Mouse (Mus musculus) heart, embryonic 12.5 days (tissue): Measurements from ENCODE around the gene Ifi27l2b. TPM values are rescaled to one million over a fixed set of nuclear protein-coding genes. Genes with fewer than 3 reads are reported as not detected.

Source experiments
- ATAC-seq: fragments of 200-750 bp; cut with Nextera tagmentation; 2 replicates; pipeline ENCODE4 v1.8.0; 2017; ENCODE audit warnings: moderate TSS enrichment, moderate library complexity; ENCODE audit not compliant: insufficient number of reproducible peaks, low FRiP score
- H3K27ac ChIP-seq: fragments of 300-500 bp; sonication (generic); 2 replicates; pipeline ENCODE4 v1.5.1; 2016; ENCODE audit warnings: mild to moderate bottlenecking, moderate library complexity; ENCODE audit not compliant: poor library complexity, severe bottlenecking
- H3K27me3 ChIP-seq: fragments of 300-500 bp; sonication (generic); replicated peaks from 2 replicates; pipeline ENCODE4 v1.6.1; 2016; ENCODE audit warnings: mild to moderate bottlenecking, moderate library complexity
- H3K36me3 ChIP-seq: fragments of 300-500 bp; sonication (generic); 2 replicates; pipeline ENCODE4 v1.6.1; 2016; ENCODE audit warnings: mild to moderate bottlenecking, moderate library complexity
- H3K4me1 ChIP-seq: fragments of 300-500 bp; sonication (generic); replicated peaks from 2 replicates; pipeline ENCODE4 v1.6.1; 2016; ENCODE audit warnings: mild to moderate bottlenecking
- H3K4me2 ChIP-seq: fragments of 300-500 bp; sonication (generic); 2 replicates; pipeline ENCODE4 v1.6.1; 2016; ENCODE audit warnings: mild to moderate bottlenecking, moderate library complexity
- H3K4me3 ChIP-seq: fragments of 300-500 bp; sonication (generic); 2 replicates; pipeline ENCODE4 v1.5.1; 2016; ENCODE audit warnings: mild to moderate bottlenecking
- H3K9ac ChIP-seq: fragments of 300-500 bp; sonication (generic); 2 replicates; pipeline ENCODE4 v1.6.1; 2016; ENCODE audit warnings: mild to moderate bottlenecking, moderate library complexity
- H3K9me3 ChIP-seq: fragments of 300-500 bp; sonication (generic); replicated peaks from 2 replicates; pipeline ENCODE4 v1.6.1; 2016; ENCODE audit warnings: mild to moderate bottlenecking, moderate library complexity
- WGBS: fragments of 180-500 bp; shearing (Covaris S2); methylation state at CpG from one replicate; pipeline ENCODE4 v1.1.7; 2016; 5-methylcytosine and 5-hydroxymethylcytosine counted together
- polyA plus RNA-seq: library from polyadenylated mRNA; unstranded; fragments of >200 nt; fragmentation: Nextera tagmentation; extraction: Ambion mirVana; gene quantifications from 2 replicates; pipeline ENCODE4 v1.2.1, GENCODE M21; 2016

Gene Ifi27l2b
- 0.31 TPM in 1 of 2 replicates, not detected in the other for polyA plus RNA-seq

GRCm38 (mm10) chr12:103457140-103457539, at the start of gene Ifi27l2b:
Ifi27l2b (minus strand) TSS chr12:103457223.
- no peak within 1 kb of the TSS for H3K27ac ChIP-seq
- no peaks in the 10 kb centered on the region for H3K27me3 ChIP-seq
- ATAC-seq, result no peak
- WGBS, result 40% methylated on average over 3 of the region's 3 CpGs
- H3K9me3 ChIP-seq, result no peaks in the 10 kb centered on the region
- no peak within 1 kb of the TSS for H3K4me3 ChIP-seq
- H3K9ac ChIP-seq, result no peak within 1 kb of the TSS
- H3K4me2 ChIP-seq, result no peak within 1 kb of the TSS
- no peaks in the 10 kb centered on the region for H3K36me3 ChIP-seq
- H3K4me1 ChIP-seq, result no peaks in the 10 kb centered on the region

- Histone ChIP-seq H3K4me2 (no peak overlapping the region), H3K4me1 (no peaks in the 10 kb centered on the region), H3K36me3 (no peaks in the 10 kb centered on the region), H3K27me3 (no peaks in the 10 kb centered on the region), H3K4me3 (no peak overlapping the region), H3K27ac (no peak overlapping the region), H3K9ac (no peak overlapping the region), H3K9me3 (no peaks in the 10 kb centered on the region; the same call in 1 of the 2 replicates)
- no peak for ATAC-seq
- WGBS, result 81% methylated on average over 3 of the region's 3 CpGs
Measured at GRCm38 (mm10) chr12:103504402-103504801, 47.4 kb upstream of the Ifi27l2b start.

- no peaks in the 10 kb centered on the region; the same call in 1 of the 2 replicates for H3K9me3 ChIP-seq
- no peak overlapping the region for H3K4me3 ChIP-seq
- H3K4me1 ChIP-seq, result no peaks in the 10 kb centered on the region
- no peaks in the 10 kb centered on the region for H3K36me3 ChIP-seq
- no peak for ATAC-seq
- H3K4me2 ChIP-seq, result no peak overlapping the region
- no peak overlapping the region for H3K27ac ChIP-seq
- H3K9ac ChIP-seq, result no peak overlapping the region
- 55% methylated on average over 3 of the region's 3 CpGs for WGBS
- H3K27me3 ChIP-seq, result no peaks in the 10 kb centered on the region
Measured at GRCm38 (mm10) chr12:103503300-103503699, 46.3 kb upstream of the Ifi27l2b start.

- H3K4me1 ChIP-seq, result no peaks in the 10 kb centered on the region
- no peak overlapping the region for H3K9ac ChIP-seq
- no peaks in the 10 kb centered on the region for H3K36me3 ChIP-seq
- H3K4me3 ChIP-seq, result no peak overlapping the region
- H3K9me3 ChIP-seq, result no peaks in the 10 kb centered on the region; the same call in 1 of the 2 replicates
- H3K4me2 ChIP-seq, result no peak overlapping the region
- H3K27me3 ChIP-seq, result no peaks in the 10 kb centered on the region
- no peak overlapping the region for H3K27ac ChIP-seq
- no peak for ATAC-seq
- WGBS, result 82% methylated on average over 2 of the region's 2 CpGs
Measured at GRCm38 (mm10) chr12:103499261-103499660, 42.2 kb upstream of the Ifi27l2b start.

GRCm38 (mm10) chr12:103498768-103499167, 41.7 kb upstream of the Ifi27l2b start:
- H3K27ac ChIP-seq, result no peak overlapping the region
- no peak overlapping the region for H3K4me2 ChIP-seq
- no peaks in the 10 kb centered on the region for H3K4me1 ChIP-seq
- H3K9ac ChIP-seq, result no peak overlapping the region
- no peak for ATAC-seq
- H3K4me3 ChIP-seq, result no peak overlapping the region
- WGBS, result 56% methylated on average over 5 of the region's 5 CpGs
- no peaks in the 10 kb centered on the region for H3K27me3 ChIP-seq
- no peaks in the 10 kb centered on the region; the same call in 1 of the 2 replicates for H3K9me3 ChIP-seq
- no peaks in the 10 kb centered on the region for H3K36me3 ChIP-seq

GRCm38 (mm10) chr12:103494486-103494885, 37.5 kb upstream of the Ifi27l2b start:
- no peak overlapping the region for H3K4me3 ChIP-seq
- no peak overlapping the region for H3K9ac ChIP-seq
- H3K36me3 ChIP-seq, result no peaks in the 10 kb centered on the region
- H3K9me3 ChIP-seq, result no peaks in the 10 kb centered on the region
- no peak overlapping the region for H3K4me2 ChIP-seq
- no peaks in the 10 kb centered on the region for H3K4me1 ChIP-seq
- ATAC-seq, result no peak
- H3K27me3 ChIP-seq, result no peaks in the 10 kb centered on the region
- H3K27ac ChIP-seq, result no peak overlapping the region
- WGBS, result 18% methylated on average over 6 of the region's 6 CpGs

GRCm38 (mm10) chr12:103492767-103493166, 35.7 kb upstream of the Ifi27l2b start:
- H3K4me1 ChIP-seq, result no peaks in the 10 kb centered on the region
- WGBS, result 38% methylated on average over 5 of the region's 5 CpGs
- no peaks in the 10 kb centered on the region for H3K9me3 ChIP-seq
- no peak overlapping the region for H3K9ac ChIP-seq
- no peaks in the 10 kb centered on the region for H3K36me3 ChIP-seq
- no peak for ATAC-seq
- no peaks in the 10 kb centered on the region for H3K27me3 ChIP-seq
- no peak overlapping the region for H3K4me2 ChIP-seq
- H3K4me3 ChIP-seq, result no peak overlapping the region
- no peak overlapping the region for H3K27ac ChIP-seq

GRCm38 (mm10) chr12:103491091-103491730, 34.2 kb upstream of the Ifi27l2b start:
- no peaks in the 10 kb centered on the region for H3K9me3 ChIP-seq
- no peak for ATAC-seq
- no peak overlapping the region for H3K9ac ChIP-seq
- no peak overlapping the region for H3K27ac ChIP-seq
- no peak overlapping the region for H3K4me2 ChIP-seq
- no peaks in the 10 kb centered on the region for H3K36me3 ChIP-seq
- no peak overlapping the region for H3K4me3 ChIP-seq
- no peaks in the 10 kb centered on the region for H3K27me3 ChIP-seq
- 58% methylated on average over 3 of the region's 3 CpGs for WGBS
- no peaks in the 10 kb centered on the region for H3K4me1 ChIP-seq

GRCm38 (mm10) chr12:103487750-103488149, 30.7 kb upstream of the Ifi27l2b start:
- Histone ChIP-seq H3K36me3 (no peaks in the 10 kb centered on the region), H3K4me2 (no peak overlapping the region), H3K27ac (no peak overlapping the region), H3K9ac (no peak overlapping the region), H3K4me3 (no peak overlapping the region), H3K27me3 (no peaks in the 10 kb centered on the region), H3K9me3 (no peaks in the 10 kb centered on the region), H3K4me1 (no peaks in the 10 kb centered on the region)
- whole genome bisulfite sequencing, result 69% methylated on average over 2 of the region's 2 CpGs
- ATAC-seq, result no peak

- Histone ChIP-seq H3K4me1 (no peaks in the 10 kb centered on the region), H3K4me3 (no peak overlapping the region), H3K4me2 (no peak overlapping the region), H3K27me3 (no peaks in the 10 kb centered on the region), H3K27ac (no peak overlapping the region), H3K9me3 (no peaks in the 10 kb centered on the region), H3K36me3 (no peaks in the 10 kb centered on the region), H3K9ac (no peak overlapping the region)
- 43% methylated on average over 4 of the region's 4 CpGs for WGBS
- 0 out of 2 replicates have a peak, but pooled peaks have one; percentile 29 for ATAC-seq
Measured at GRCm38 (mm10) chr12:103487276-103487675, 30.3 kb upstream of the Ifi27l2b start.

- Histone ChIP-seq H3K9ac (no peak overlapping the region), H3K27me3 (no peaks in the 10 kb centered on the region), H3K4me2 (no peak overlapping the region), H3K36me3 (no peaks in the 10 kb centered on the region), H3K27ac (no peak overlapping the region), H3K9me3 (no peaks in the 10 kb centered on the region), H3K4me3 (no peak overlapping the region), H3K4me1 (no peaks in the 10 kb centered on the region)
- no peak for ATAC-seq
- 91% methylated on average over 1 of the region's 1 CpGs for WGBS
Measured at GRCm38 (mm10) chr12:103486726-103487125, 29.7 kb upstream of the Ifi27l2b start.
